Mouse (Mus musculus): Measurements from ENCODE around the gene Serinc5.

Gene Serinc5

DNA sequence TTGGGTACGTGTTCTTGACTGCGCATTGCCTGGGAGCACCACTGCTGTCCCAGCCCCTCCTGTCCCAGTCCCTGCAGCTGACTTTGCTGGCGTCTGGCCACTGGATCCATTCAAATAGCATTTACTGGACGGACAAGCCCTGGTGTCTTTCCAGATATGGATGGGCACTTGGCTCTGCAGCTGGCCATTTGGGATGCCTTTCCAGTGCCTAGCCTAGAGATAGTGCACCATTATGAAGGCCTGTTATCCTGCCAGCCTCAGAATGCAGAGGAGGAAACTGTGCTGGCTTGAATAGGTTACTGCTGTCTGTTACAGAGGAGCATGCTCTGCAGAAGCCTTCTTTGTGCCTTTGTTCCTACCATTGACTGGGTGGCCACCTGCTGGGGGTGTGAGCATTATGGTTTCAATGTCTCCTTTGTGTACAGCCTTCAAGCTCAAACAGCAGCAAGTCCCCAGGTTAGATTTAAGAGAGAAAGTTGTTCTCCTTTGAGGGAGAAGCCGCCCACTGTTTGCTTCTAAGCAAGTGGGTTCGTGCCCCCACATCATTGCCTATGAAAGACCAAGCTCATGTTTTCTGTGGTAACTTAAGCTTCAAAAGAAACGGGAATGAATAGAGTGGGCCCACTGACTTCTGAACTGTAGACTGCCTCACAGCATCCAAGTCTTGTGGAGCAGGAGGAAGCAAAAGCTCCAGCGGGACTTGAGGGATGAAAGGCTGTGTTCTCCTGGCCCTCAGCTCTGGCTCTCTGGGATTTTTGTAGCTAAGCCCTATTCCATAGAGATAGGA is 92.5 kb downstream of the Serinc5 start:
- DNase-seq (ENCODE audit: low read depth, low spot score): peak; percentile 25

DNA sequence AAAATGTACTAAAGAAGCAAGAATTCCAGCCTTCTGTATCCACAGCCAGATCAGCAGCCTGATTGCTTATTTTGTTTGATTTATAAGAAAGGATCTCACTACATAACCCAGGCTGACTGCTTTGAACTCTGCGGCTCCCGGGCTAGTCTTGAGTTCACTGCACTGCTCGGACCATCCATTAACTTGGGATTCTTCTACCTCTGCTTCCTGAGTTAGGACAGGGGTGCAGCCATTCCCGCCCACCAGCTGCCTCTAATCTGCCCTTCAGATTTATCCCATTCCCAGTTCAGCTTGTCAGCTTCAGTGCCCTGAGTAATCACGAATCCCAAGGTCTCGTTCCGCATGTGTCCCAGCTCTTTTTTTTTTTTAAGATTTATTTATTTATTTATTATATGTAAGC is 93.3 kb downstream of the Serinc5 start:
- no peak for DNase-seq (ENCODE audit: low read depth, low spot score)

DNA sequence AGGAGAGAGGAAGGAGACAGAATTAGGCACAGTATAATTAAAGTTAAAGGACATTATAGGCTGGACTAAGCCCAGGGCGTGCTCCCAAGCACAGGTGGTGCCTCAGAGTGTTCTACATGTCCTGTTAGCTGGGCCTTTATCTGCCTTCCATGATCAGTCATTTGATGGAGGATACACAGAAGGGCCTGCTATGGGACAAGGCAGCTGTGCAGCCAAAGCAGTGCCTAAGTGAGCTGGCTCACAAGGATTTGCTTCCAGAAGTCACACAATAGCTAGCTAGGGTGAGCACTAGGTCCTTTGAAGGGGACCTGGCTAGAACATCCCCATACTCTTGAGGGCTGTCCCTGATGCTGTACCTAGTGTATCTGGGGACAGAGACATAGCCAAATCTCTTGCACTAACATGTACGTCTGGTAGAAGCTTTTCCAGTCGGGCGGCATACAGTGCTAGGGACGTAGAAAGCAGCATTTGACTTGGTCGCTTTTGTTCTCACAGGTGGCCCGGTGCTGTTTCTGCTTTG is 94.2 kb downstream of the Serinc5 start:
- DNase-seq (ENCODE audit: low read depth, low spot score): no peak

DNA sequence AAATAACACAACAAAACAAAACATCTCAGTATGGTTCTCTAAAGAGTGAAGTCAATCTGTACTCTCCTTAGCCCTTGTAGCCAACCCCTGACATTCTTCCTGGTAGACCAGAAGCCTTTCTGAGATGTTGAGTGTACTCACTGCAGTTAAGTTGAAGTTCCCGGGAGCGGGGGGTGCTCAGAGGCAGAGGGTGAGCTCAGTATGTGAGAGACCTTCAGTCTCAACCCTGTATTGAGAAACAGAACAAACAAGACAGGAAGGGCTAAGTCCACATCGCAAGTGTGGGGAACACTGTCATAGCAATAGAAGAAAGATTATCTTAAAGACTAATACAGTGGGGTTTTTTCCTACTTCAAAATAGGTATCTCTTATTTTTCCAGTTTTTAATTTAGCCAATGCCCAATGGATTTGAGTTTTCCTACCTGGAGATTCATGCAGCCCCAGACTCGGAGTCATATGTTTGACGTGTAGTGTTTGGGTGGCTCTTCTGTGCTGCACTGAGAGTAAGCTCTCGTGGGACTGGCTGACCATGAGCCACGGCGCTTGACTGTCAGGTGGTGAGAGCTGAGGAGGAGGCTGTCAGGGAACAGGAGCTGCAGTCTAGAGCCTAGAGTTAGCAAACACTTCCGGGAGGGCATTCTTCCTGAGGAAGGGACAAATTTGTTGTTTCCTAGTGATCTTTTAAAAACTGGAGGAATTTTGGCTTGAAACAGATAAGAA is 95.6 kb downstream of the Serinc5 start:
- DNase-seq (ENCODE audit: low read depth, low spot score): no peak

DNA sequence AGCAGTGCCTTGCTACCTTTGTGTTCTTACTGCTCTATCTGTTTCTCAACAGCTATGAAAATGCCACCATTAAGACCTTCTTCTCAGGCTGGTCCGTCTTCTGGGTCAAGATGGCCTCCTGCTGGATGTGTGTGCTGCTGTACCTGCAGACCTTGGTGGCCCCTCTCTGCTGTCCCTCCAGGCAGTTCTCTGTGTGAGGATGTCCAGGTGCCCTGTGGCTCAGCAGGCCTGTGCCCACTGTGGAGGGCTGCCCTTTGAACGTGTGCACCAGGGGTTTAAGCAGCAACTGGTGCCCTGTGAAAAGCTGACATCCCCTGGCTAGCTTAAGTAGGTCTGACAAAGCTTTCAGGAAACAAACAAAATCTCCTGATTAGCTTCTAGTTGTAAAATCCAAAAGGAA is 97.0 kb downstream of the Serinc5 start:
- DNase-seq (ENCODE audit: low read depth, low spot score): no peak

DNA sequence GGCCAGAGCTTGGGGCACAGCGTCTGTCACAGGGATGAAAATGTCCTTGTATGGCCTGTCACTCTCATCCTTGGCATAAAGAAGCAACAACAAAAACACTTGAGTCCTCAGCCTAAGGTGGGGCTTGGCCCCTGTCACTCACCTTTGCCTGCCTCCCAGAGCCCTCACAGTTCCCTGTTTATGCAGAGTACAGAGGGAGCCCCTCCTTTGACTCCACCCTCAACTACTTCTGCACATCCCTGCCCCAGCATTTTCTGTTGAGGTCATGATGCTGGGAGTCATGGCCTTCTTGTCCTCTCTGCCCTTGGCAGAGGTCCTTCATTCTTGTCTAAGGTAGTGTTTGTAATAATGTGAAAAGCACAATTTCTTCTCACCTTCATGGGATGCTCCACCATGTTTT is 97.6 kb downstream of the Serinc5 start:
- no peak for DNase-seq (ENCODE audit: low read depth, low spot score)

DNA sequence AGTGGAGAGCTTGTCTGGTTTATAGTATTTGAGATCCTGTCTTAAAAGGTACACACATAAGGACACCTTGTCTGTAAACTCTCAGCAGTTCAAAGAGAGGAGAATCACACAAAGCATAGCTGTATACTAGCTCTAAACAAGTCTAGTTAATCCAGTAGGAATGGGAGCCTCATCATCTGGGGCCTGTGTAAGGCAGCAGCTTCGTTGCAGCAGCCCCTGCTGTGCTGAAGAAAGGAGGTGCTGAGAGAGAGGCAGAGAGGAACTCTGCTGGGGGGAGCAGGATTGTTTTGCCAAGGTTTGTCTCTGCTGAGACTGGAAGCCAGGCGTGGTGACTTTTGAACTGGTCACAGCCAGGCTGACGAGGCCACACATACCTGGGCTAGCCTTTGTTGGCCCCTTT is 98.6 kb downstream of the Serinc5 start:
- DNase-seq (ENCODE audit: low read depth, low spot score): no peak

DNA sequence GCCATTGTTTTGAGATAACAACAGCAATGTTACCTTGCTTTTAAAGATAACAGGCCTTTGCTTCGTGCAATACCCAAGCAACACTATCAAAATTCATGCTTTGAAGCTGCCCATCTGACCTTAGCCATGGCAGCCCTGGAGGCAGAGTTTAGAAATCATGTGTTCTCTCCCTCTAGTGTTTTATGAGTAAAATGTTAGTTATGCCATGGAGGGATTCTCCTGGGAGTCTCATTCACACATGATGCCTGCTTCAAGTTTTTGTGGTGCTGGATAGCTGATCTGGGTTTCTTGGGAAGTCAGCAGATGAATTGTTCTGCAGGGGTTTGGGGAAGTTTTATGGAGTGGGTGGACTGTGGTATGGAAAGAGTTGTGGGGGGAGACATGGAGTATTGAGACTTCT is 99.5 kb downstream of the Serinc5 start:
- no peak for DNase-seq (ENCODE audit: low read depth, low spot score)

DNA sequence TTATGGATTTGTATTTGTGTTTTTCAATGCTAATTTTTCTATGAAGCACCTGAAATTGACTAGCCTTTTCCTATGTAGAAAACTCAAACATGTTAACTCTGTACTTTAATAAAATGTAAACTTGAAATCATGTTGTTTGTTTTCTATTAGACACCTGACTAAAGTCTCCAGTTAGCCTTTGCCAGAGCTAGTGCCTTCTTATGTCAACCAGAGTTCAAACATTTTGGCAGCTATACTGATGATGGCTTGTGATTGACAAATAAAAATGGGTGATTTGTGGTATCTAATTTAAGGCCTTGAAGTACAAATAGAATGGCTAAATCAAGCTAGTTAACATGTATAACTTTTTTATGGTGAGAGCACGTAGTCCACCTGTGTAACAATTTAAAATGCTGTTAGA is 100.9 kb downstream of the Serinc5 start:
- no peak for DNase-seq (ENCODE audit: low read depth, low spot score)

DNA sequence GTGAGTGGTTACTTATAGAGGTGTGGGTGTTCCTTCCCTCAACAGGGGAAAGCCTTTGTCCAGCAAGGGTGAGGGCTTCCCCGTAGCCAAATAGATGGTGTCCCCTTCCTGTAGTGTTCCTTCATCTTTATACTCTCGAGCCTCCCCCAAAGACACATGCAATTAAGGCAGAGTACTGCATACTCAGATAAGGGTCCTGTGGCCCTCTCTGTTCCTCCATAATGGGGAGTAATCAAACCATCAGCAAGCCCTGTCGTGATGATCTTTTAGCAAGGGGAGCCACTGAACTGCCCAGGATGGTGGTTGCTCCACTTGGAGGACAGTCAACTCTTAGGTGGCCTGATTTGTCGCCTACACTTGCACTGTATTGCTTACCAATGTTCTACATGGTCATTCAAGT is 101.7 kb downstream of the Serinc5 start:
- DNase-seq (ENCODE audit: low read depth, low spot score): no peak

DNA sequence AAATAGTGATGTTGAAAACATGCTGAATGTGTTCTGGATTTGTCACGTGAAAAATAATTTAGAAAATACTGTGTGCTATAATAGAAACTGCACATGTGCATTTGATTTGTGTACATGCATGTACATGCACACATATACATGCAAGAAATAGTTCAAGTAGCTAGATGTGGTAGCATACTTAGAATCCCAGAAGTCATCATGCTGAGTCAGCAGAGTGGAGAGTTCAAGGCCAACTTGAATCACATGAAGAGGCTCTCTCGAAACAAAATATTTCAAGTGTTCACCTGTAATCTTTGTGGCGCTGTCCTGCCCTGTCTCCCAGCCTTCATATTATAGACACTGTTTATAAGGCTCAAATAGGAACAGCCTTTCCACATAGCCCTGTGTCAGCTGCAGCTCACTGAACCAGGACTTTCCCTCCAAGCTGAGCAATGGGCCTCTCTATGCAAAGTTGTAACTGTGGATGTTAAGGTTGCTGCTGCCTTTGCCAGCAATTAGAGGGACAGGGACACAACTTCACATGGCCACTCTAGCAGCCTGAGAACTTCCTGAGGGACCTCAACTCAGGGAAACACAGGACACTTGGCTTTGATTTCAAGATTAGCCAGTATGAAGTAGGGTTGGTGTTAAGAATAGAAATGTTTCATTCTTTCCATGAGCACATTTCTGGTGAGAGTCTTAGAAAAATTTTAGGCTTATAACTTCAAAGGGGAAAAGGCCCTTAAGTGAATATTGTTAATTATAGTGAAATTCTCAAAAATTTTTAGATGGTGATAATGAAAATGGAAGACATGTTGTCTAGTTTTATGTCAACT is 107.2 kb downstream of the Serinc5 start:
- DNase-seq (ENCODE audit: low read depth, low spot score): no peak

DNA sequence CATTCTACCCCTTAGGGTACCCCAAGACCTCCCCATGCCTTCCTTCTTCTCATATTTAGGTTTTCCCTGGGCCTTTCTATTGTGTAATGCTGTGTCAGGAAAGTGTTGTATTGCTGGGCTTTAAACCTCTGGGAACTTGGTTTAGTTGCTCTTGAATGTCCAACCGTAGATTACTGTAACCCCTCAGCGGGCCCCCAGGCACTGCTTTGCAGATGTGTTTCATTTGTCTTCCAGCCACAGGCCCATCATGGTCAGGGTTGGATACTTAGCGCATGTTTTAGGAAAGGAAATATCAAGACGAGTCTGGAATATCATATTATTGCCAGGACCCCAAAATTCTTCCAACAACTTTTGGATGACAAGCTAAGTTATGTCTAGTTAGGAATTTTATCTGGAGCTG is 110.1 kb downstream of the Serinc5 start:
- no peak for DNase-seq (ENCODE audit: low read depth, low spot score)

DNA sequence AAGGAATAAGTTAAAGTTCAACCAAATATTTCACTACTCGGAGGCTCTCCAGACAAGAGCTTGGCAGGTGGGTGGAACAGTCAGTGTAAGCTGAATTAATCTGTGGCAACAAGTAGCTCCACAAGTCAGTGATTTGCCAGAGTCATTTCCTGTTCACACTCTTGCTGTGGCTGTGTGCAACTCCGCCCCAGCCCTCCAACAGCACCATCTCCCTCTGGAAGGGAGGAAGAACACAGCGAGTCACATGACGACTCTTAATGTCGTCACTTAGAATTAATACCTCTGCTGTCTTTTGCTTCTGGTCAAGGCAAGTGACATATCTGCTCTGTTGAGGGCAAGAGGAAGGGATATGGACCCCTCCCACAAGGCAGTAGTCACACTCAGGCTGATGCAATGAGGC is 111.5 kb downstream of the Serinc5 start:
- DNase-seq (ENCODE audit: low read depth, low spot score): peak; percentile 37

DNA sequence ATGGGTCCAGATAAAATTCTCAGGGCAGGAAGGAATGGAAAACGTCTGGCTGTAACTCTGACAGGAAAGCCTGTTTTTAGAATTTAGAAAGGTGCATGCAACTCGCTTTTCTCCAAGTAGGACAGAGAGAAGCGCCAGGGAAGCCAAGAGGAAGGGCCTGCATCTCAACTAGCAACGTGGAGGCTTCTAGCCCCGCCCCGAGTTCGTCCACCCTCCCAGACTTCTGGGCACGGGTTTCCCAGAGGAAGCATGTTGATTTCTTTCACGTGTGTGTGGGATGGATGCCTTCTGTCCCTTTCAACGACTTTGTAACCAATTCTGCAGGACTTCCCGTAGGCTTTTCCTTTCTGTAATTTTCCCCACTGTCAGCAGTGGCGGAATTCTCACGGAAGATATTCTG is 118.9 kb downstream of the Serinc5 start:
- DNase-seq (ENCODE audit: low read depth, low spot score): no peak

DNA sequence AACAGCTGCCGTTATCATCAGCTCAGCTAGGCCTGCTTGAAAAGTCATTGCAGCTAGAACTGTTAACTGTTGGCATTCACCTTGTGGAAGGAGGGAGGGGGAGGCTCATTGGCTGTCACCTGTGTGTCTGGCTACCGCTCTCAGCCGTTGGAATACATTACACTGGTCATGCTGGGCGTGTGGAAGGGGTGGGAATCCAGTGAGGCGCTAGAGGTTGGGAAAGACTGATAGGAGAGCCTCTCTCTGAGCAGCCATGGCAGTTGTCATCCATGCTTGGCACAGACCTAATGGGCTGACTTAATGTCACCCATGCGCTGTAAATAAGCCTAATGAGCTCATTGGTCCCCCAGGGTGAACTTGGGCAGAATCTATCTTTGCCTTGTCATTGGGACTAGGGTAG is 120.9 kb downstream of the Serinc5 start:
- no peak for DNase-seq (ENCODE audit: low read depth, low spot score)

DNA sequence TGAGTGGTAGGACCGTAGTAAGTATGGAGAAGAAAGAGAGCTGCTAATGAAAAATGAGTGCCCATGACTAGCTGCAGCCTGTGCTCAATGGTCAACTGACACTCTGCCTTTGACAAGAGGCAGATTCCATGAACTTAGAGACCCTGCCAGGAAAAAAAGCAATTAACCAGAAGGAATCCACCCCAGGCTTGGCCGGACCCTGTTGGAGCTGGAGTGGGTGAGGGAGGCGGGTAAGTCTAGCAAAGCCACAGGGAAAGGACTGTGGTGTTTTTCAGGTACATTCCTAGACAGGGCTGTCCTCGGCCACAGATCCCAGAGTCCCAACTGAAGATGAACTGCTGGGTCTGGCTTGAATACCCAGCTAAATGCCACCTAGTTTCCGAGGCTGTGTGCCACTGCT is 121.9 kb downstream of the Serinc5 start:
- DNase-seq (ENCODE audit: low read depth, low spot score): no peak

DNA sequence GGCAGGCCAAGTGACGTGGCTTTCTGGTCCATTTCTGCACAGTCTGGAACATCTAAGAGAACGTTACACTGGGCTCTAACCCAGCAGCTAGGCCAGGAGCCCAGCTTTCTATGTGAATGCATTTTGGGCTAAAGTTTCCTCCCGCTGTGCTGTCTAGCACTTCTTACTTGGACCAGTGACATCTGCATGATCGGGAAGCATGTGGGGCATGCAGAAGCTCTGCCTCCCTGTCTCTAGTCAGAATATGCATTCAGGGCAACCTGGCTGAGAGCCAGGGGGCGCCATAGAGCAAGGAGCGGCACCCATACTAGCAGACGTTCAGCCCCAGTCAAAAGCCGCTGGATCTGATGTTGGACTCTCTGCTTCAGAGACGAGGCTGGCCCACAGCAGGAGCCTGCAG is 122.4 kb downstream of the Serinc5 start:
- DNase-seq (ENCODE audit: low read depth, low spot score): peak; percentile 76

DNA sequence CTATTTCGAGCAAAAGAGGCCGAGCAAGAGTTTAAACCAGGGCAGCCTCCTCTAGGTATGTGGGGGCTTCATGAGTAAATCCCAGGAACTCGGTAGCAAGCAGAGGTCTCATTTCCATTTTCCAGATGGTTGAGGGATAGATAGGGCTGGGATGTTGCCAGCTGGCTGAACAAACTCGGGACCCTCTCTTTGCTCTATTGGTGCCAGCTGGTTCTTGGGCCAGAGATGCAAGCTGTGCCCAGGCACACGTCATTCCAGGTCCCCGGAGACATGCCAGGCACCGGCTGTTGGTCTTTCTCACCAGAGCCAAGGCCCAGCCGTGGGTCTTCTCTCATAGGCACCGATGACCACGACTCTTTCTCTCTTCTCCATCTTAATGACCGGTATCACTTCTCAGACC is 122.8 kb downstream of the Serinc5 start:
- no peak for DNase-seq (ENCODE audit: low read depth, low spot score)

DNA sequence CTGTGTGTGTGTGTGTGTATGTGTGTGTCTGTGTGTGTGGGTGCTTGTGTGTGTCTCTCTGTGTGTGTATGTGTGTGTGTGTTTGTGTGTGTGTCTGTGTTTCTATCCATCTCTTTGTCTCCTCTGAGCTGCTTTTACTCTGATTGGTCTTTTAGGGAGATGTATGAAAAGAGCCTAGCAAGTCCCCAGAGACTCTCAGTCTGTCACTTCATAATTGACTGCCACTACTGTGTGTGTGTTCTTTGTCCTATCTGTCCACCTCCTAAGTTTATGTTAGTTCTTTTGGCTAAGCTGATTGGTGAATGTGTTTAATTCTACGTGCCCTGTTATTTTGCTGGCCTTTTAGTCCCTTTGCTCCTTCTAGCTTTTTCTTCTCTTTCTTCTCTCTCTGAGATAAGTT is 124.8 kb downstream of the Serinc5 start:
- no peak for DNase-seq (ENCODE audit: low read depth, low spot score)

DNA sequence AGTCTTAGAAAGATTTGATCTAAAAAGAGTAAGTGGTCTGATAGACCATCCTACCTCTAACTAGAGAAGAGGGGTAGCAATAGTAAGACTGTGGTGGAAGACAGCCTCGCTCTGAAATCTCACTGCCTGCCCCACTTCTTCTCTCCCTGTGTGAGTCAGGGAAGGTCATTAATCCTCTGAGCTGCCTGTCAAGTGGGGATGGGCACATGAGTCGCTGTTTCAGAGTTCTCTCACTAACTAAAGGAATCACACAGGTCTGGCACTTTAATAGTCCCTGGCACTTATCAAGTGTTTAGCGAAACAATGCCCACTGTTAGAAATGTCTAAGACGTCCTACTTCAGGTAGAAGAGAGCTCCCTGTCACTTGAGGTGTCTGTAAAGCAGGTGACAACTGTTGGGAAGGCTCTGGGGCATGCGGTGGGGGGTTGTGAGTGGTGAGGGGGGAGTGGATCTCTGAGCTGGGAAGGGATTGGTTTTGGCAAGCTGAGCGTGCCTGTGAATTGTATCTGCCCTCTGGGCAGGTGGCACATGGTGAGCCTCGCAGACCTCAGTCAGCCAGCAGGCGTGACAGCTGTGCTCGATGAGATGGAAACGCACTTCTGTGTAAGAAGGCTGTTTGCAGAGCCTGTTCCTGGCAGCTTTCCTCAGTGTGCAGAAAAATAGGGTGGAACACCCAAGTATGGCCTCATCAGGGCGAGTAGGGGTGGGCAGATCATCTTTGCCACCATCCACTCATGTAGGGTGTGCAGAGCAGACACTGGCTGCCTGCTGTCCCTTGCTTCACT is 125.8 kb downstream of the Serinc5 start:
- DNase-seq (ENCODE audit: low read depth, low spot score): no peak

DNA sequence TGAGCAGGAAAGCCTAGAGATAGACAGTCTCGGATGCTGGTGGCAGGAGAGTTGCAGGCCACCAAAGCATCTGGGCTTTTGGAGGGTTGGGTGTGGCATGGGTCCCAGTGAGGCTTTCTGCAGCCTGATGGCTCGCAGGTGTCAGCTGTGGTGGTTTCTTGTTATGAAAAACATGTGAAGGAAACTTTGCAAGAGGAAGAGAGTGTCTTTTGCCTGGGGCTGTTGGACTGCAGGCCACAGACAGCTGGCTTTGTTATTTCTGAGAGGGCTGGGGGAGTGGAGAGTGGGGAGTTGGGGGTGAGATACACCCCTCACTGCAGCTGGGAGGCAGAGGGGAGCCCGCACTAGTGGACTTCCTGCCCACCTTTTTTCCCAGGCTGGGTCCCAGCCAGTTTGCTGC is 127.9 kb downstream of the Serinc5 start:
- DNase-seq (ENCODE audit: low read depth, low spot score): no peak

DNA sequence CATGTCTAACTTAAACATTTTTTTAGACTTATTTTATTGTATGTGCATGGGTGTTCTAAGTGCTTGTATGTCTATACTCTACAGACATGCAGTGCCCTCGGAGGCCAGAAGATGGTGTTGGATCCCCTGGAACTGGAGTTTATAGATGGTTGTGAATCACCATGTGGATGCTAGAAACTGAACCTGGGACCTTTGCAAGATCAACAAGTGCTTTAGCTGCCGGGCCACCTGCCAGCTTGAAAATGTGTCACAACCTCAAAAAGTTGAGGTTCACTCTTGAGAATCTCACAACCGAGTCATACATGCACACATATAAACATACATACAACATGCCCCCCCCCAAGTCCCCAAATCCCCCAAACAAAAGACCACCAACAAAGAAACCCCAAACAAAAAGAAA is 129.0 kb downstream of the Serinc5 start:
- no peak for DNase-seq (ENCODE audit: low read depth, low spot score)

Data from CD4-positive, CD25-positive, alpha-beta regulatory T cell, adult 2 months (primary cell).